Mouse (Mus musculus) lung, postnatal 0 days (tissue): Measurements from ENCODE around the gene Gm47429.

Source experiments
- CTCF ChIP-seq: IDR thresholded peaks from 2 replicates; pipeline ENCODE4 v1.5.1; 2016; ENCODE audit warnings: antibody characterized with exemption, mild to moderate bottlenecking
- EP300 ChIP-seq: IDR thresholded peaks from 2 replicates; pipeline ENCODE4 v1.6.1; 2016; ENCODE audit warnings: antibody characterized with exemption, mild to moderate bottlenecking, control low read depth

- TF ChIP-seq CTCF: no peak
- TF ChIP-seq EP300: no peak
Measured at GRCm38 (mm10) chr13:50453426-50453825, 9.7 kb upstream of the Gm47429 start.
